15 mouse cellular contexts compared by ENCODE assay signal in genomic region chr6:54866731-54867410, GRCm38 (mm10). TPM values are rescaled to one million over a fixed set of nuclear protein-coding genes. Genes with fewer than 3 reads are reported as not detected.
DNase-seq lines count a peak whose midpoint lies in the region; ATAC-seq and TF ChIP-seq lines count a peak whose summit lies in the region.
"Had no signal": no experiment of that assay in that cellular context is flagged by ENCODE, and none has a peak within 500 bp of the region (broad histone marks: within the 10 kb centered on the region; RNA-seq: fewer than 3 reads in every experiment).

No protein-coding gene starts in this region.

- WGBS in heart, postnatal 0 days, result 40% methylated on average over 5 of the region's 5 CpGs
- 87% methylated on average over 5 of the region's 5 CpGs for WGBS in forebrain, embryonic 13.5 days

- H3K9ac ChIP-seq in heart, postnatal 0 days (replicated peaks; ENCODE audit: low read depth, low read length), result no peak overlapping the region
- H3K9ac ChIP-seq in forebrain, embryonic 13.5 days, result no peak overlapping the region
- H3K9ac ChIP-seq: midbrain, embryonic 15.5 days had no signal

- TF ChIP-seq EP300 in heart, postnatal 0 days (IDR thresholded peaks at IDR 0.05; ENCODE audit: low read depth), result no peak

- no peak overlapping the region for H3K4me3 ChIP-seq in heart, postnatal 0 days (ENCODE audit: low read depth, low read length)
- H3K4me3 ChIP-seq in myocyte, result no peak overlapping the region
- no peak overlapping the region for H3K4me3 ChIP-seq in forebrain, embryonic 13.5 days
- H3K4me3 ChIP-seq: erythroblast, embryonic 14.5 days; hindbrain, embryonic 10.5 days; midbrain, embryonic 15.5 days had no signal

- H3K4me1 ChIP-seq in heart, postnatal 0 days (ENCODE audit: control insufficient read depth, insufficient read depth), result peaks cover 9% of the 10 kb centered on the region
- H3K4me1 ChIP-seq in forebrain, embryonic 13.5 days, result no peaks in the 10 kb centered on the region
- H3K4me1 ChIP-seq: midbrain, embryonic 15.5 days had no signal

- H3K27me3 ChIP-seq in heart, postnatal 0 days (ENCODE audit: control insufficient read depth, insufficient read depth, low read length), result no peaks in the 10 kb centered on the region
- H3K27me3 ChIP-seq in myocyte (ENCODE audit: control insufficient read depth, insufficient read depth, insufficient read length), result no peaks in the 10 kb centered on the region
- H3K27me3 ChIP-seq in forebrain, embryonic 13.5 days, result no peaks in the 10 kb centered on the region
- H3K27me3 ChIP-seq: midbrain, embryonic 15.5 days had no signal

- H3K36me3 ChIP-seq in heart, postnatal 0 days (replicated peaks; ENCODE audit: control insufficient read depth, insufficient read depth, low read length), result no peaks in the 10 kb centered on the region
- no peaks in the 10 kb centered on the region for H3K36me3 ChIP-seq in myocyte (ENCODE audit: control insufficient read depth, insufficient read depth)
- peaks cover 5% of the 10 kb centered on the region; the same call in 1 of the 2 replicates for H3K36me3 ChIP-seq in forebrain, embryonic 13.5 days (ENCODE audit: poor library complexity, severe bottlenecking)
- H3K36me3 ChIP-seq: midbrain, embryonic 15.5 days had no signal

- peaks cover 3% of the 10 kb centered on the region for H3K79me2 ChIP-seq in myocyte (ENCODE audit: control insufficient read depth, insufficient read depth)

- H3K4me2 ChIP-seq in heart, postnatal 0 days (ENCODE audit: low read depth, low read length), result no peak overlapping the region
- peak overlapping the region; percentile 57 for H3K4me2 ChIP-seq in myocyte (ENCODE audit: low read depth)
- H3K4me2 ChIP-seq in forebrain, embryonic 13.5 days, result no peak overlapping the region
- H3K4me2 ChIP-seq: midbrain, embryonic 15.5 days had no signal

- DNase-seq in heart, postnatal 0 days (ENCODE audit: low spot score), result peak; percentile 77
- no peak for DNase-seq in heart, postnatal 14 days
- no peak for DNase-seq in cerebellum, adult 8-10 months
- no peak for DNase-seq in right cerebral cortex, adult 18-20 months
- DNase-seq: adrenal gland, postnatal 25 days; cerebellum, postnatal 14 days; kidney, postnatal 14 days had no signal

- H3ac ChIP-seq in myocyte (ENCODE audit: control insufficient read depth, insufficient read length), result no peak overlapping the region

- intact Hi-C loops in heart, postnatal 14 days (cut with DNase I), result no loop called here

- TF ChIP-seq CTCF in heart, postnatal 0 days (IDR thresholded peaks at IDR 0.05; ENCODE audit: low read depth), result no peak

- no peaks in the 10 kb centered on the region for H3K9me3 ChIP-seq in heart, postnatal 0 days (replicated peaks; ENCODE audit: control insufficient read depth, low read length)
- H3K9me3 ChIP-seq in forebrain, embryonic 13.5 days (replicated peaks), result no peaks in the 10 kb centered on the region
- H3K9me3 ChIP-seq: G1E; midbrain, embryonic 15.5 days had no signal

- ATAC-seq in heart, postnatal 0 days (ENCODE audit: insufficient read depth, low read depth), result peak; percentile 67; the same call in 1 of the 2 replicates
- peak; percentile 76 for ATAC-seq in CD4-positive, CD25-positive, alpha-beta regulatory T cell, adult 4 months
- ATAC-seq in common myeloid progenitor, adult 5-6 weeks (replicated peaks; ENCODE audit: low read depth, poor library complexity, severe bottlenecking), result 0 out of 2 replicates have a peak, but pooled peaks have one; percentile 4
- no peak for ATAC-seq in forebrain, embryonic 13.5 days
- ATAC-seq: midbrain, embryonic 15.5 days had no signal

- no peak for TF ChIP-seq POLR2A in myocyte (IDR thresholded peaks at IDR 0.05; ENCODE audit: insufficient read length, low read depth)

- peak overlapping the region; percentile 65 for H3K27ac ChIP-seq in heart, postnatal 0 days (ENCODE audit: low read depth)
- no peak overlapping the region for H3K27ac ChIP-seq in forebrain, embryonic 13.5 days
- H3K27ac ChIP-seq: hindbrain, embryonic 10.5 days; midbrain, embryonic 15.5 days had no signal

TF ChIP-seq in myocyte, 11 proteins besides CTCF, POLR2A, EP300 and RAD21:
- TF ChIP-seq USF1 (IDR thresholded peaks at IDR 0.05; ENCODE audit: low read depth) (peak; percentile 95), TCF3 (IDR thresholded peaks at IDR 0.05; ENCODE audit: insufficient read length, low read depth) (no peak), MYOG (IDR thresholded peaks at IDR 0.05; ENCODE audit: control insufficient read depth in 1 of 3, insufficient read depth in 1 of 3, insufficient read length in 2 of 3, low read depth in 2 of 3) (no peak)

RNA-seq across cellular contexts. Expression of gene Znrf2, which starts 50.2 kb away (rescaled TPM):
- 7.1 and 31.3 TPM in 2 replicates for total RNA-seq in heart, postnatal 0 days (2014; rRNA removed; ENCODE audit: low replicate concordance)
- 3.7 and 4.3 TPM in 2 replicates for polyA plus RNA-seq in heart, postnatal 0 days (2015; fragmentation: Nextera tagmentation; extraction: Ambion mirVana)
- total RNA-seq in heart, postnatal 14 days (2021), result 10 to 100 TPM; 17.3 to 18.4 TPM
- polyA plus RNA-seq in CD4-positive, CD25-positive, alpha-beta regulatory T cell, adult 4 months (2017; shearing (Covaris generic)), result 10 to 100 TPM; 22.9 to 26.1 TPM
- 51.6 and 62.5 TPM in 2 replicates for total RNA-seq in common myeloid progenitor, adult 5-6 weeks (2017)
- polyA plus RNA-seq in myocyte (2012; fragmentation: generic; extraction: Trizol), result 5.7 TPM
- 9.9 and 11.3 TPM in 2 replicates for polyA plus RNA-seq in forebrain, embryonic 13.5 days (2015; fragmentation: Nextera tagmentation; extraction: Ambion mirVana)
